Mouse (Mus musculus) ES-E14 (cell line): Measurements from ENCODE around the gene Rbm5.

Experiments
- CHD2 ChIP-seq: IDR thresholded peaks from 2 replicates; pipeline ENCODE4 v1.6.1; 2014; ENCODE audit warnings: mild to moderate bottlenecking, low read depth, low read length, inconsistent platforms
- HCFC1 ChIP-seq: IDR thresholded peaks from 2 replicates; pipeline ENCODE4 v1.6.1; 2012; ENCODE audit warnings: low read length, inconsistent platforms, borderline replicate concordance; ENCODE audit not compliant: insufficient read depth
- MAFK ChIP-seq: IDR thresholded peaks from 2 replicates; pipeline ENCODE4 v1.6.1; 2014; ENCODE audit warnings: mild to moderate bottlenecking, low read depth, low read length, inconsistent platforms; ENCODE audit not compliant: insufficient read depth

GRCm38 (mm10) chr9:107697811-107698521 is 72.8 kb downstream of the Rbm5 start:
- TF ChIP-seq MAFK (no peak), HCFC1 (no peak), CHD2 (no peak)
